Mouse (Mus musculus) lung, postnatal 4 days (tissue): ENCODE data around the gene Hus1.

Source experiments
- DNase-seq, 2 experiments: peaks; one replicate each; pipeline ENCODE4 v3.0.0; 2021

The Hus1 gene

GRCm38 (mm10) chr11:8973166-8973565 is 37.8 kb downstream of the Hus1 start, which contains the start of gene Pkd1l1:
Gene Pkd1l1, minus strand, starts transcription at chr11:8973266.
- DNase-seq = no peak

DNA sequence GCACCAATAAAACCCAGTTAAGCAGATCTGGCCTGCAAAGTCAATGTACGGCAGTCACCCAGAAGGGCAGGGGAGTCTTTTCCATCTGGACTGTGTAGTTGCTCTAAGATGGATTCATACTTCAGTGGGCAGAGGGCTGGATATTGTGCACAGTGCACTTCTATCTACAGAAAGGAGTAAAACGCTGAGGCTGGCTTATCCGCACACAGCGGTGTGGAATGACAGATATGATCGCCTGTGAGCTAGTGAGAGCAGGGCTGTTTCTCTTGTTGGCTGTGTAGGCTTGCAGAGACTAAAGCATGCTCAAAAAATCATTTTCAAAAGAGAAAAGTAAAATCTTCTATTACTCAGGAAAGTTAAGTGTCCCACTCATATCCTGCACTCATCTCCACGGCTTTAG is 38.9 kb downstream of the Hus1 start:
- DNase-seq = no peak

DNA sequence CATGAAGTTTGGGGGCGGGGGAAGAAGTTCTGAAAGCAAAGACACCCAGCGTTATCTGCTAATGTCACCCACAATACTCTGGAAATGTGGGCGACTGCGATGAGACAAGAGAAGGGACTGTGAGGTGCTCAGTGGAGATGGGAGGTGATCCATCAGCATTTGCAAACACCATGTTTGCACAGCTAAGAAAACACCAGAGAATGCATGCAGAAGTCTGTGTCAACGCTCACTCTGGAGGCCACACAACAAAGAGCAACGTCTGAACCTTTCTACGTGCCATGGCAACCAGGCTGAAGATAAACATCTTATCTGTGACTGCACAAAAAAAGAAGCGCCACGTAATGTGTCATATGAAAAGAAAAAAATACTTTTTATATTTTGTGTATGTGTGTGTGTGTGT is 40.5 kb downstream of the Hus1 start:
- DNase-seq = no peak

- DNase-seq = no peak
These were observed 42.9 kb downstream of the Hus1 start for GRCm38 (mm10) chr11:8968094-8968493.

DNA sequence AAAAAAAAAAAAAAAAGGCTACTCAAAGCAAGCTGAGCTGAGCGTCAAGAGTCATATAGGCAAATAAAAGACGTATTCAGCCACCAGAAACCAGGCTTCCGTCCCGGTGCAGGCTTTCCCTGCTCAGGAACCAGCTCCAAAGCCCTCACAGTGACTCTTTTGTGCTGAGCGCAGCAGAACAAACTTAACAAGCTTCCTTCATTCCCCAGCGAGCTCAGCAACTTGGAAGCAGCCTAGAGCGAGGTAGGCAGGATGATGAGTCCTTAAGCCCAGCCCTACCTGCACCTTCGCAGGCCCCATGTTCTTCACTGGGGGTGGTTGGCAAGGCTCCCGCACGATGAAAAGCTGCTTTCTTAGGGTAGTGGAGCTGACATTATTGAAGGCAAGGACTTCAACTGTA is 52.4 kb downstream of the Hus1 start:
- no peak for DNase-seq

DNA sequence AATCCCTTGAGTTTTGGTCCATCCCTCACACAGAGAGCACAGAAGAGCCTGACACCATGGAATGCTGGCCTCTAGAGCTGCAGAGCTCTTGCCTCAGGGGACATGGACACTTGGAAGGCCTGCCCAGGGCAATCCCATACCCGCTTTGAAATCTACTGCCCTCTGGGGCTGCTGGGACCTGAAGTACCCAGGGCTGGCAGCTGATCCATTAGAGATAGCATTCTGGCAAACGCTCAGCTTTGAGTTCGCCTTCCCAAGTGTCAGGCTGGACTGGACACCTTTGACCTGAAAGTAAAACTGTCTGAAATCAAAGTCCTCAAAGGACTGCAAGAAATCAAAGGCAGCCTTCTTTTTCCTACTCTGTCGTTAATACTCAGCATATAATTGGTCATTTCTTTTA is 52.9 kb downstream of the Hus1 start:
- no peak for DNase-seq

DNA sequence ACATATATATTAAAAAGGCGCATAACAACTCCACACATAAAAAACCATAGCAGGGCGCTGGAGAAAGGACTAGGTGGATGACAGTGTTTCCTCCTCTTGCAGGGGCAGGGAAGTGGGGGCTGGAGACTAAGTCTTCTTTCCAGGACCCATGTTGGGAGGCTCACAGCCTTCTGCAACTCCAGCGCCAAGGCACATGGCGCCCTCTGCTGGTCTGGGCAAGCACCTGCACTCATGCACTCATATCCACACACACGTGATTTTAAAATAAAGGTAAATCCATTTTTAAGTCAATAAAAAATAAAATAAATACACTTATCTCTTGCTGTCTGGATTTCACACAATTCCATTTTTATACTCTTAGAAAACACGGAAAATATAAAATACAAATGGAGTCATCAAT is 54.0 kb downstream of the Hus1 start:
- no peak for DNase-seq

DNA sequence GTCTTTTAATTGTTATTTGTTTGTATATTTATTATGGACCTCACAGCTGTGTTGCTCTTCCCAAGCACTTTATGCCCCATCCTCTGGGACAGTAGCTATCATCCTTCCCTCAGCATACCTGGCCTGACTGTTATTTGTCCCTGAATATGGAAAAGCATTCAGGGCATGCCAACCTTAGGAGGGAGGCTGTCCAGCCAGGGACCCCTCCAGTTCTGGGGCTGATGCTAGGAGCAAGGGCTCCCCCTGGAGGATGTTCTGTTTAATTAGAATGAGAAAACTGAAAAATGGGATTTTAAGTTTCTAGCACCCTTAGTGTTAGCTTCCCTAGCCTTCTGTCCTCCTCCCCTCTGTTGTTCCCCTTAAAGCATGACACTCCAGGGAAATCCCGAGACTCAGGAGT is 55.3 kb downstream of the Hus1 start:
- DNase-seq = peak in 1 of 2 experiments; percentile 31

DNA sequence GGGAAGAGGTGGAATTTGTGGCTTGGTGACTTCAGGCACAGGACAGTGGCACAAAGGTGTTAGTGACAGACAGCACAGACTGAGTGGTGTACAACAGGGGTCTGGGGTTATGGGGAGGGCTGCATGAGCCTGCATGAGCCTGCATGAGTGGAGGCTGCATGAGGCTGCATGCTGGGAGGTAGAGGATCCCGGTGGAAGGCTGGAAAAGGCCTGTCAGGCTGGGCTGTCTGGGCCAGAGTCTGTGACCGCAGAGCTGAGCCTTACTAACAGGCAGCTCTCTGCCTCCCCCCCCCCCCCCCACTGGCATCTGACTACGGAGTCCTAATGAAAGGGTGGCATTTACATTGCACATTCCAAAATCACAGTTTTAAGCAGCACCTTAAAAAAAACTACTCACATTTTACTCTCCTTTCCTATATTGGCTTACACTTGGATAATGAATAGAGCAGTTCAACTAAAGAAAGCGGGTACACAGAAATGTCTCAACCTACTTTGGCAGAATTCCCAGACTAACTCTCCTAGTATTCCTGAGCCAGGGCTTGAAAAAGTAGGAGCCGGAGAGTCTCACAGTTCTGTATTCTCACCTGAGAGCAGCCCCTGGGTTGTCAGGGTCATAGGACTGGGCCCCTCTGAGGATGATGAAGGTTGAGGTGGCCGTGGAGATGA is 61.1 kb downstream of the Hus1 start:
- no peak for DNase-seq

DNA sequence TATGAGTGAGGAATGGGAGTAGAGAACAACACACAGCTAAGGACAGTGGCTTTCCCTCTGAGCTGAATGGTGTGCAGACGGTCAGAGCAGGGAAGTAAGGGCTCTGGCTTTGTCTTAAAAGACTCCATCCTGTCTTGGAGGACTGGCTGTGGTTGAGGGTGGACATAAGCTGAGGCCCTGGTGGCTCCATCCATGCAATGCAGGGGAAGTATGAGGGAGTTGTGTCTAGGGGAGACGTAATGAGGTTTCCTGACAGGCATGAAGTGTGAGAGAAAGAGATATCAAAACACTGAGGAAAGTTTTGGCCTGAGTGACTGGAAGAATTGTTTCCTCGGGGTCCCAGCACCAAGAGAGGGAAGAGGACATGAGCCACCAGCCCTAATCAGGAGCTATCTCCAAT is 62.1 kb downstream of the Hus1 start:
- no peak for DNase-seq

DNA sequence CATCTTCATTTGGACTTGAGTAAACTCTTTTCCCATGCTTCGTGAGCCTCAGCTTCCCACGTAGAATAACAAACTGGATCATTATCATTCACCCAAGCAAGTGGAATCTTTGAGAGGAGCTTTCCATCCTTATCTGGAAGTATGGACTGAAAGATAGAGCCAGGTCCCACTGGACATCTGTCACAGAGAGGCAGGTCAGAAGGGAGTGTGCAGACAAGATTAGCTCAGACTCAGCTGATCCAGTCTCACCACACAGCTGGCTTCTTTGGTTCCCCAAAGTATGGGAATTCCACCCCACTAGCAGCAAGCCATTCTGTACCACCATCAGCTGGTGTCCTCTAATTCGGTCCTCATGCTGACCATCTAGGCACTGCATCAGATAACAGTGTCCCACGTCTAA is 66.9 kb downstream of the Hus1 start:
- DNase-seq = no peak
